Mouse (Mus musculus): ENCODE measurements around the gene Rpn1. TPM values are rescaled to one million over a fixed set of nuclear protein-coding genes. Genes with fewer than 3 reads are reported as not detected.
"Not testable (repeated sequence)": the region's sequence is repeated elsewhere in the genome, so short reads cannot be mapped to it uniquely, and the experiment has no call there.

The Rpn1 gene
- polyA plus RNA-seq, 2 experiments from 2014 or later, result 108 to 117 TPM

- ATAC-seq, result no peak
Observed at GRCm38 (mm10) chr6:88123150-88123857, 39.0 kb downstream of the Rpn1 start.

- no peak for ATAC-seq
Observed at GRCm38 (mm10) chr6:88123858-88124261, 39.6 kb downstream of the Rpn1 start.

GRCm38 (mm10) chr6:88124551-88124950 is 40.3 kb downstream of the Rpn1 start:
- no peak for ATAC-seq

- not testable (repeated sequence) for ATAC-seq
Observed at GRCm38 (mm10) chr6:88125815-88126214, 41.5 kb downstream of the Rpn1 start.

GRCm38 (mm10) chr6:88131521-88131920 is 47.2 kb downstream of the Rpn1 start:
- ATAC-seq, result no peak

- no peak for ATAC-seq
Observed at GRCm38 (mm10) chr6:88132051-88132450, 47.8 kb downstream of the Rpn1 start.

GRCm38 (mm10) chr6:88133061-88133460 is 48.8 kb downstream of the Rpn1 start:
- ATAC-seq, result no peak

GRCm38 (mm10) chr6:88133878-88134277 is 49.6 kb downstream of the Rpn1 start:
- no peak for ATAC-seq

- no peak for ATAC-seq
Observed at GRCm38 (mm10) chr6:88136201-88136631, 51.9 kb downstream of the Rpn1 start.

- ATAC-seq, result no peak
Observed at GRCm38 (mm10) chr6:88138485-88138884, 54.2 kb downstream of the Rpn1 start.

GRCm38 (mm10) chr6:88140264-88140663 is 56.0 kb downstream of the Rpn1 start:
- no peak for ATAC-seq

- ATAC-seq, result no peak
Observed at GRCm38 (mm10) chr6:88145793-88146192, 61.5 kb downstream of the Rpn1 start.

- ATAC-seq, result no peak
Observed at GRCm38 (mm10) chr6:88146576-88146975, 62.3 kb downstream of the Rpn1 start.

GRCm38 (mm10) chr6:88147411-88148003 is 63.2 kb downstream of the Rpn1 start:
- no peak for ATAC-seq

- ATAC-seq, result no peak
Observed at GRCm38 (mm10) chr6:88151335-88151734, 67.1 kb downstream of the Rpn1 start.

- ATAC-seq, result no peak
Observed at GRCm38 (mm10) chr6:88152127-88152705, 67.9 kb downstream of the Rpn1 start.

- no peak for ATAC-seq
Observed at GRCm38 (mm10) chr6:88152979-88153378, 68.7 kb downstream of the Rpn1 start.

Other genes with a start within 250 kb of the Rpn1 start
- gene Gm45140, start 248.7 kb upstream of the Rpn1 start, polyA plus RNA-seq (2017; shearing (Covaris generic)), result 1 to 10 TPM; 3.7 to 5.3 TPM
- 10 to 100 TPM; 86.8 to 89.1 TPM for gene Isy1, start 245.7 kb upstream of the Rpn1 start, polyA plus RNA-seq (2017; shearing (Covaris generic))
- gene Cnbp, start 233.4 kb upstream of the Rpn1 start, polyA plus RNA-seq (2017; shearing (Covaris generic)), result 1,000 to 10,000 TPM in 1 of 2 experiments, 100 to 1,000 TPM in 1; 984 to 1,123 TPM
- gene Copg1, start 196.7 kb upstream of the Rpn1 start, polyA plus RNA-seq (2017; shearing (Covaris generic)), result 100 to 1,000 TPM; 111 to 171 TPM
- gene Hmces, start 170.5 kb upstream of the Rpn1 start, polyA plus RNA-seq (2017; shearing (Covaris generic)), result 10 to 100 TPM; 38.6 to 48.4 TPM
- not detected for gene H1fx, start 102.8 kb upstream of the Rpn1 start, polyA plus RNA-seq (2017; shearing (Covaris generic))
- 100 to 1,000 TPM; 264 to 299 TPM for gene Rab7, start 39.2 kb upstream of the Rpn1 start, polyA plus RNA-seq (2017; shearing (Covaris generic))
- under 1 TPM in 1 of 2 experiments, not detected in 1; 0.09 TPM for gene Gata2, start 109.4 kb downstream of the Rpn1 start, polyA plus RNA-seq (2017; shearing (Covaris generic))
- not detected for gene Dnajb8, start 137.8 kb downstream of the Rpn1 start, polyA plus RNA-seq (2017; shearing (Covaris generic))

Data from CD4-positive, CD25-positive, alpha-beta regulatory T cell, adult 4 months (primary cell).